Mouse (Mus musculus) forebrain, embryonic 14.5 days (tissue): ENCODE measurements around the gene Fbxl21. TPM values are rescaled to one million over a fixed set of nuclear protein-coding genes. Genes with fewer than 3 reads are reported as not detected.

Experiments used
- ATAC-seq: fragments of 200-750 bp; cut with Nextera tagmentation; 2 replicates; pipeline ENCODE4 v1.8.0; 2017; ENCODE audit warnings: mild to moderate bottlenecking, moderate library complexity
- DNase-seq: peaks from one replicate; pipeline ENCODE4 v3.0.0-alpha.2; 2015; ENCODE audit warnings: low spot score
- H3K27ac ChIP-seq: fragments of 300-500 bp; sonication (generic); 2 replicates; pipeline ENCODE4 v1.5.1; 2014; ENCODE audit warnings: low read depth, mild to moderate bottlenecking, control low read depth, low read length, moderate library complexity
- H3K27me3 ChIP-seq: fragments of 300-500 bp; sonication (generic); replicated peaks from 2 replicates; pipeline ENCODE4 v1.6.1; 2014; ENCODE audit warnings: low read length, control low read depth, mixed read lengths; ENCODE audit not compliant: control insufficient read depth, insufficient read depth
- H3K36me3 ChIP-seq: fragments of 300-500 bp; sonication (generic); 2 replicates; pipeline ENCODE4 v1.6.1; 2014; ENCODE audit warnings: low read length, control low read depth; ENCODE audit not compliant: control insufficient read depth, insufficient read depth
- H3K4me1 ChIP-seq: fragments of 300-500 bp; sonication (generic); 2 replicates; pipeline ENCODE4 v1.6.1; 2014; ENCODE audit warnings: antibody characterized with exemption, low read length, control low read depth; ENCODE audit not compliant: control insufficient read depth, insufficient read depth
- H3K4me2 ChIP-seq: fragments of 300-500 bp; sonication (generic); 2 replicates; pipeline ENCODE4 v1.6.1; 2014; ENCODE audit warnings: mild to moderate bottlenecking, control low read depth, low read length
- H3K4me3 ChIP-seq: fragments of 300-500 bp; sonication (generic); 2 replicates; pipeline ENCODE4 v1.5.1; 2014; ENCODE audit warnings: low read depth, low read length, control low read depth
- H3K9ac ChIP-seq: fragments of 300-500 bp; sonication (generic); 2 replicates; pipeline ENCODE4 v1.6.1; 2014; ENCODE audit warnings: mild to moderate bottlenecking, low read length, control low read depth, moderate library complexity
- H3K9me3 ChIP-seq: fragments of 300-500 bp; sonication (generic); replicated peaks from 2 replicates; pipeline ENCODE4 v1.6.1; 2016; ENCODE audit warnings: low read length, control low read depth, mixed read lengths; ENCODE audit not compliant: control insufficient read depth
- WGBS: fragments of 180-500 bp; shearing (Covaris S2); extraction: QIAGEN DNeasy Blood & Tissue Kit; methylation state at CpG from one replicate; pipeline ENCODE4 v1.1.7; 2014; 5-methylcytosine and 5-hydroxymethylcytosine counted together
- polyA plus RNA-seq: library from polyadenylated mRNA; unstranded; fragments of >200 nt; fragmentation: Nextera tagmentation; extraction: Ambion mirVana; gene quantifications from 2 replicates; pipeline ENCODE4 v1.2.1, GENCODE M21; 2014

Fbxl21 gene
- polyA plus RNA-seq, 1 experiment from 2014 or later: 2.9 TPM

GRCm38 (mm10) chr13:56578097-56578496, 55.8 kb downstream of the Fbxl21 start:
- no peak for ATAC-seq
- H3K27ac ChIP-seq: no peak overlapping the region

GRCm38 (mm10) chr13:56580450-56580849, 58.2 kb downstream of the Fbxl21 start:
- DNase-seq (no peak), ATAC-seq (no peak)
- Histone ChIP-seq H3K4me1 (peaks cover 9% of the 10 kb centered on the region), H3K9ac (no peak overlapping the region), H3K36me3 (no peaks in the 10 kb centered on the region), H3K4me2 (no peak overlapping the region), H3K27me3 (no peaks in the 10 kb centered on the region), H3K9me3 (no peaks in the 10 kb centered on the region), H3K27ac (no peak overlapping the region), H3K4me3 (no peak overlapping the region)
- 66% methylated on average over 5 of the region's 5 CpGs for WGBS

More at GRCm38 (mm10) chr13:56578097-56578496, 55.8 kb downstream of the Fbxl21 start:
- no peaks in the 10 kb centered on the region for H3K36me3 ChIP-seq
- H3K4me3 ChIP-seq: no peak overlapping the region
- no peaks in the 10 kb centered on the region for H3K9me3 ChIP-seq
- no peak for DNase-seq
- peaks cover 9% of the 10 kb centered on the region for H3K4me1 ChIP-seq
- no peak overlapping the region for H3K9ac ChIP-seq
- H3K4me2 ChIP-seq: no peak overlapping the region
- H3K27me3 ChIP-seq: no peaks in the 10 kb centered on the region
- 85% methylated on average over 5 of the region's 5 CpGs for WGBS

- WGBS: 2% methylated on average over 3 of the region's 3 CpGs
- ATAC-seq (peak; percentile 74), DNase-seq (peak; percentile 84)
- H3K36me3 ChIP-seq: no peaks in the 10 kb centered on the region
- H3K4me3 ChIP-seq: no peak overlapping the region
- peak overlapping the region; percentile 58 for H3K27ac ChIP-seq
- no peaks in the 10 kb centered on the region for H3K27me3 ChIP-seq
- H3K4me1 ChIP-seq: peaks cover 9% of the 10 kb centered on the region
- no peak overlapping the region for H3K4me2 ChIP-seq
- no peaks in the 10 kb centered on the region for H3K9me3 ChIP-seq
- no peak overlapping the region for H3K9ac ChIP-seq
Measured at GRCm38 (mm10) chr13:56581512-56581911, 59.2 kb downstream of the Fbxl21 start.

GRCm38 (mm10) chr13:56581961-56582434, 59.7 kb downstream of the Fbxl21 start:
- H3K27ac ChIP-seq: peak overlapping the region; percentile 83
- H3K9me3 ChIP-seq: no peaks in the 10 kb centered on the region
- H3K9ac ChIP-seq: peak overlapping the region; percentile 40
- no peaks in the 10 kb centered on the region for H3K27me3 ChIP-seq
- 1% methylated on average over 6 of the region's 6 CpGs for WGBS
- ATAC-seq (peak; percentile 89), DNase-seq (peak; percentile 74)
- H3K4me1 ChIP-seq: peaks cover 9% of the 10 kb centered on the region
- H3K36me3 ChIP-seq: no peaks in the 10 kb centered on the region
- peak overlapping the region; percentile 37 for H3K4me2 ChIP-seq
- no peak overlapping the region for H3K4me3 ChIP-seq

- Histone ChIP-seq H3K9me3 (no peaks in the 10 kb centered on the region), H3K36me3 (no peaks in the 10 kb centered on the region), H3K4me3 (no peak overlapping the region), H3K27ac (no peak overlapping the region; the same call in 1 of the 2 replicates), H3K27me3 (no peaks in the 10 kb centered on the region), H3K9ac (no peak overlapping the region), H3K4me1 (peaks cover 9% of the 10 kb centered on the region), H3K4me2 (no peak overlapping the region)
- ATAC-seq (no peak), DNase-seq (peak; percentile 41)
- WGBS: 18% methylated on average over 3 of the region's 3 CpGs
Measured at GRCm38 (mm10) chr13:56582720-56583119, 60.4 kb downstream of the Fbxl21 start.

GRCm38 (mm10) chr13:56586046-56586445, 63.8 kb downstream of the Fbxl21 start:
- Histone ChIP-seq H3K4me3 (no peak overlapping the region), H3K27me3 (no peaks in the 10 kb centered on the region), H3K27ac (no peak overlapping the region), H3K36me3 (no peaks in the 10 kb centered on the region), H3K4me1 (peaks cover 9% of the 10 kb centered on the region), H3K9me3 (no peaks in the 10 kb centered on the region), H3K4me2 (no peak overlapping the region), H3K9ac (no peak overlapping the region)
- DNase-seq (no peak), ATAC-seq (no peak)
- 89% methylated on average over 3 of the region's 3 CpGs for WGBS

Other genes starting within 250 kb of the Fbxl21 start
- 8.1 and 10.8 TPM in 2 replicates for gene Cxcl14, start 225.9 kb upstream of the Fbxl21 start, polyA plus RNA-seq
- not detected in 2 replicates for gene Gm3045, start 95.9 kb upstream of the Fbxl21 start, polyA plus RNA-seq
- 0.06 TPM in 2 replicates for gene Slc25a48, start 84.1 kb upstream of the Fbxl21 start, polyA plus RNA-seq
- not detected in 2 replicates for gene Il9, start 40.2 kb upstream of the Fbxl21 start, polyA plus RNA-seq
- gene Lect2, start 26.0 kb downstream of the Fbxl21 start, polyA plus RNA-seq: not detected in 2 replicates
- gene Tgfbi, start 87.1 kb downstream of the Fbxl21 start, polyA plus RNA-seq: 3.0 and 3.8 TPM in 2 replicates
- 39.7 and 45.8 TPM in 2 replicates for gene Smad5, start 180.5 kb downstream of the Fbxl21 start, polyA plus RNA-seq
- gene Gm45623, start 231.4 kb downstream of the Fbxl21 start, polyA plus RNA-seq: 0.85 and 1.1 TPM in 2 replicates